ENCODE assay signal across 8 mouse cellular contexts in the genomic region with DNA sequence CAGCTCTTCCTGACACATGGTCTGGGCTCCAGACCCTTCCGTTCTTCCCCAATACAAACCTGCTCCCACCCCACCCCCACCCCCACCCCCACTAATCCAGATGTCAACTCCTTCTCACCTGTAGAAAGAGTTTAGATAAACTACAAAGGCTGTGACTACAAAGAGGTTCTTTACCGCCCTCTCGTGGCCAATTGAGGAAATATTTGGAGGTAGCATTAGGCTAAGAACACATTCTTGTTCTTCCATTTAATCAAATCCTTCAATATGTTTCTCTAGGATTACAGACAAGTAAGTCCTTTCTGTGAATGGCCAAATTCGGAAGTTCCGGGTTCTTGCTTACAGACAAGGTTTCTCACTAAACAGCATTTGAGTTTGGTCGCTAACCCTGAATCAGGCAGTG. TPM values are rescaled to one million over a fixed set of nuclear protein-coding genes. Genes with fewer than 3 reads are reported as not detected.
A peak's percentile ranks its signal among the peaks of the same experiment; 100 is the strongest.
DNase-seq lines count a peak whose midpoint lies in the region; ATAC-seq lines count a peak whose summit lies in the region.
"Had no signal": no experiment of that assay in that cellular context is flagged by ENCODE, and none has a peak within 500 bp of the region (broad histone marks: within the 10 kb centered on the region; RNA-seq: fewer than 3 reads in every experiment).

No protein-coding gene starts in this region.

- no peaks in the 10 kb centered on the region for H3K27me3 ChIP-seq in neural tube, embryonic 15.5 days (replicated peaks)
- no peaks in the 10 kb centered on the region for H3K27me3 ChIP-seq in kidney, embryonic 16.5 days (ENCODE audit: insufficient read depth, low read length)
- H3K27me3 ChIP-seq in splenic B cell, adult 2 months (ENCODE audit: control insufficient read depth, insufficient read depth, low read length, poor library complexity, severe bottlenecking), result no peaks in the 10 kb centered on the region
- H3K27me3 ChIP-seq: liver, embryonic 13.5 days had no signal

- H3K4me1 ChIP-seq in neural tube, embryonic 15.5 days, result no peaks in the 10 kb centered on the region
- H3K4me1 ChIP-seq in kidney, embryonic 16.5 days (ENCODE audit: insufficient read depth, low read length), result no peaks in the 10 kb centered on the region
- H3K4me1 ChIP-seq: liver, embryonic 13.5 days had no signal

- H3K9ac ChIP-seq in neural tube, embryonic 15.5 days (replicated peaks), result no peak overlapping the region
- no peak overlapping the region for H3K9ac ChIP-seq in kidney, embryonic 16.5 days (replicated peaks; ENCODE audit: low read length)
- H3K9ac ChIP-seq: liver, embryonic 13.5 days had no signal

- H3K4me3 ChIP-seq in neural tube, embryonic 15.5 days (replicated peaks), result no peak overlapping the region
- H3K4me3 ChIP-seq in kidney, embryonic 16.5 days (ENCODE audit: low read length), result no peak overlapping the region
- H3K4me3 ChIP-seq: liver, embryonic 13.5 days had no signal

- no peak for ATAC-seq in neural tube, embryonic 15.5 days (ENCODE audit: low FRiP score)
- ATAC-seq in kidney, embryonic 16.5 days (ENCODE audit: low FRiP score, low TSS enrichment), result peak; percentile 39; the same call in 1 of the 2 replicates

- DNase-seq in neural tube, embryonic 10.5 days (ENCODE audit: extremely low spot score, low spot score), result peak; percentile 52
- peak; percentile 37 for DNase-seq in adrenal gland, adult 2 months
- peak; percentile 80 for DNase-seq in embryo, embryonic 10.5 days (ENCODE audit: low spot score)
- peak; percentile 15 to 48 for DNase-seq in lung, adult 18-20 months
- peak; percentile 50 for DNase-seq in splenic B cell, adult 2 months (ENCODE audit: low read depth, low spot score)
- DNase-seq: liver, embryonic 13.5 days had no signal

- H3K27ac ChIP-seq in neural tube, embryonic 15.5 days (replicated peaks), result no peak overlapping the region
- H3K27ac ChIP-seq in kidney, embryonic 16.5 days (ENCODE audit: low read length), result no peak overlapping the region
- H3K27ac ChIP-seq: liver, embryonic 13.5 days had no signal

- no peak overlapping the region for H3K4me2 ChIP-seq in neural tube, embryonic 15.5 days
- no peak overlapping the region for H3K4me2 ChIP-seq in kidney, embryonic 16.5 days (replicated peaks; ENCODE audit: low read depth, low read length)
- H3K4me2 ChIP-seq: liver, embryonic 13.5 days had no signal

- 48% methylated on average over 6 of the region's 6 CpGs for WGBS in neural tube, embryonic 15.5 days
- 34% methylated on average over 6 of the region's 6 CpGs for WGBS in kidney, embryonic 16.5 days

- no peaks in the 10 kb centered on the region for H3K36me3 ChIP-seq in neural tube, embryonic 15.5 days
- no peaks in the 10 kb centered on the region for H3K36me3 ChIP-seq in kidney, embryonic 16.5 days (ENCODE audit: insufficient read depth, low read length)
- H3K36me3 ChIP-seq in splenic B cell, adult 2 months (ENCODE audit: control insufficient read depth, insufficient read depth, low read length, poor library complexity, severe bottlenecking), result no peaks in the 10 kb centered on the region
- H3K36me3 ChIP-seq: liver, embryonic 13.5 days had no signal

- H3K9me3 ChIP-seq in neural tube, embryonic 15.5 days (replicated peaks), result no peaks in the 10 kb centered on the region
- no peaks in the 10 kb centered on the region for H3K9me3 ChIP-seq in kidney, embryonic 16.5 days (ENCODE audit: low read length)
- H3K9me3 ChIP-seq: liver, embryonic 13.5 days had no signal

RNA-seq across cellular contexts. Expression of a gene that starts 14.1 kb away (rescaled TPM):
- 0.44 and 2.6 TPM in 2 replicates for polyA plus RNA-seq in neural tube, embryonic 15.5 days (2015; fragmentation: Nextera tagmentation; extraction: Ambion mirVana)
- total RNA-seq in adrenal gland, adult 2 months (2021), result 1 to 10 TPM; 3.6 to 4.5 TPM
- not detected in 2 replicates for polyA plus RNA-seq in adrenal gland, adult 2 months (2012; rRNA removed)
- polyA plus RNA-seq in kidney, embryonic 16.5 days (2015; fragmentation: Nextera tagmentation; extraction: Ambion mirVana), result 6.5 and 6.6 TPM in 2 replicates
